Mouse (Mus musculus): ENCODE results near the gene Acer2. TPM values are rescaled to one million over a fixed set of nuclear protein-coding genes. Genes with fewer than 3 reads are reported as not detected.

Acer2 gene
- 9.2 and 21.0 TPM in 2 replicates for polyA plus RNA-seq (2015; fragmentation: Nextera tagmentation; extraction: Ambion mirVana)

GRCm38 (mm10) chr4:86874146-86874847 lies at the start of gene Acer2:
Acer2 (plus strand) TSS chr4:86874396.

GRCm38 (mm10) chr4:86857113-86858069 lies 16.8 kb upstream of the Acer2 start, which contains the start of gene Rps6:
Rps6 (minus strand) TSS chr4:86857412.

Other genes starting within 250 kb of the Acer2 start
- 154 and 264 TPM in 2 replicates for gene Plin2, start 204.3 kb upstream of the Acer2 start, polyA plus RNA-seq (2015; fragmentation: Nextera tagmentation; extraction: Ambion mirVana)
- 3.2 and 7.7 TPM in 2 replicates for gene Dennd4c, start 125.8 kb upstream of the Acer2 start, polyA plus RNA-seq (2015; fragmentation: Nextera tagmentation; extraction: Ambion mirVana)
- 545 and 586 TPM in 2 replicates for gene Rps6, start 17.0 kb upstream of the Acer2 start, polyA plus RNA-seq (2015; fragmentation: Nextera tagmentation; extraction: Ambion mirVana)